Mouse (Mus musculus) liver, adult 2 months (tissue): Measurements from ENCODE around the gene Urgcp.

Experiments
- CTCF ChIP-seq: fragments of 200-500 bp; IDR thresholded peaks from 2 replicates; pipeline ENCODE4 v1.5.1; 2011; ENCODE audit warnings: low read depth, low read length, control low read depth
- POLR2A ChIP-seq: fragments of 200-500 bp; IDR thresholded peaks from 2 replicates; pipeline ENCODE4 v1.6.1; 2011; ENCODE audit warnings: low read length, control low read depth; ENCODE audit not compliant: insufficient read depth; ENCODE audit errors: extremely low read depth

DNA sequence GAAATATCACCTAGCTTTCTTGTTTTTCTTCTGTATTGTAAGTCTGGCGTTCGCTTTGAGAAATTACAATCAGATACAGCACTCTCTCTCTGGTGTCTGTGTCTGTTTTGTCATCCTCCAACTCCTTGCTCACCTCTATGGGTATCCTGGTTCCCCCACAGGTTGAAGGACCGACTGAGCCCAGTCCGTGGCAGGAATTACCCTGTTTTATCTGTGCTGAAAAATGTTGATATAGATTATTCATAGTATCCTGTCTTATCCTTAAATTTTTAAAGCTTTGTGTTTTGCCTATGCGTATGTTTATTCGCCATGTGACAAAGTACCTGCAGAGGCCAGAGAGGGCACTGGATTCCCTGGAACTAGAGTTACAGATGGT, 59.2 kb downstream of the Urgcp start:
- TF ChIP-seq POLR2A: no peak
- TF ChIP-seq CTCF: no peak
